Mouse (Mus musculus) spleen, adult 2 months (tissue): Measurements from ENCODE around the gene Wbp11. TPM values are rescaled to one million over a fixed set of nuclear protein-coding genes. Genes with fewer than 3 reads are reported as not detected.

Experiments used
- DNase-seq, 2 experiments: peaks; one replicate each; pipeline versions ENCODE4 v3.0.0 to v3.0.0-alpha.2; 2012 to 2021; ENCODE audit warnings: low spot score in 2 of 2, low read depth in 1 of 2
- H3K27ac ChIP-seq: fragments of 200-500 bp; 2 replicates; pipeline ENCODE4 v1.5.1; 2012; ENCODE audit warnings: low read length, inconsistent platforms; ENCODE audit not compliant: insufficient read depth
- H3K27me3 ChIP-seq: fragments of 200-500 bp; 2 replicates; pipeline ENCODE4 v1.6.1; 2012; ENCODE audit warnings: mild to moderate bottlenecking, moderate library complexity, low read length, inconsistent platforms; ENCODE audit not compliant: control insufficient read depth, insufficient read depth
- H3K36me3 ChIP-seq: fragments of 200-500 bp; 2 replicates; pipeline ENCODE4 v1.6.1; 2012; ENCODE audit warnings: mild to moderate bottlenecking, low read length, inconsistent platforms; ENCODE audit not compliant: control insufficient read depth, insufficient read depth
- H3K4me1 ChIP-seq: fragments of 200-500 bp; 2 replicates; pipeline ENCODE4 v1.6.1; 2011; ENCODE audit warnings: inconsistent platforms; ENCODE audit not compliant: control insufficient read depth, insufficient read depth, insufficient read length
- H3K4me3 ChIP-seq: fragments of 200-500 bp; 2 replicates; pipeline ENCODE4 v1.5.1; 2011; ENCODE audit warnings: mild to moderate bottlenecking, inconsistent platforms; ENCODE audit not compliant: insufficient read depth, insufficient read length; ENCODE audit errors: extremely low read depth
- CTCF ChIP-seq: fragments of 200-500 bp; IDR thresholded peaks from 2 replicates; pipeline ENCODE4 v1.5.1; 2011; ENCODE audit warnings: mild to moderate bottlenecking, inconsistent platforms; ENCODE audit not compliant: insufficient read depth, insufficient read length, insufficient replicate concordance; ENCODE audit errors: extremely low read depth
- POLR2A ChIP-seq: fragments of 200-500 bp; IDR thresholded peaks from 2 replicates; pipeline ENCODE4 v1.6.1; 2011; ENCODE audit warnings: low read depth, low read length, inconsistent platforms
- WGBS: fragments of 180-500 bp; shearing (Covaris S2); methylation state at CpG from one replicate; pipeline ENCODE4 v1.1.7; 2018; 5-methylcytosine and 5-hydroxymethylcytosine counted together
- polyA plus RNA-seq: library from polyadenylated mRNA; depleted of rRNA; stranded (reverse); fragments of >200 nt; gene quantifications from 2 replicates; pipeline ENCODE4 v1.2.3, GENCODE M21; 2012; rRNA removed

The Wbp11 gene
- 33.5 and 39.5 TPM in 2 replicates for polyA plus RNA-seq

- H3K4me3 ChIP-seq, result peak within 1 kb of the TSS; percentile 86
- TF ChIP-seq POLR2A, result peak; percentile 64
- TF ChIP-seq CTCF, result no peak
- DNase-seq, result peak; percentile 91 to 98
- no peaks in the 10 kb centered on the region for H3K27me3 ChIP-seq
- H3K4me1 ChIP-seq, result no peaks in the 10 kb centered on the region; the same call in 1 of the 2 replicates
- WGBS, result under 1% methylated on average over 45 of the region's 45 CpGs
- peaks cover 13% of the 10 kb centered on the region for H3K36me3 ChIP-seq
- peak within 1 kb of the TSS; percentile 69 for H3K27ac ChIP-seq
Measured at GRCm38 (mm10) chr6:136827881-136828561, at the start of gene Wbp11. Gene Wbp11, minus strand, starts transcription at chr6:136828233.

- H3K27ac ChIP-seq, result no peak within 1 kb of the TSS
Measured at GRCm38 (mm10) chr6:136875670-136876069, 47.6 kb upstream of the Wbp11 start, which contains the start of gene Mgp. Gene Mgp, minus strand, starts transcription at chr6:136875823.

GRCm38 (mm10) chr6:136874599-136874998, 46.6 kb upstream of the Wbp11 start:
- no peaks in the 10 kb centered on the region for H3K4me1 ChIP-seq
- TF ChIP-seq CTCF (no peak), POLR2A (no peak)
- H3K27ac ChIP-seq, result no peak overlapping the region
- 36% methylated on average over 8 of the region's 8 CpGs for WGBS
- DNase-seq, result no peak
- H3K4me3 ChIP-seq, result no peak overlapping the region
- H3K36me3 ChIP-seq, result no peaks in the 10 kb centered on the region
- H3K27me3 ChIP-seq, result no peaks in the 10 kb centered on the region

More at GRCm38 (mm10) chr6:136875670-136876069, 47.6 kb upstream of the Wbp11 start, which contains the start of gene Mgp:
- TF ChIP-seq POLR2A, result no peak
- TF ChIP-seq CTCF, result no peak
- no peaks in the 10 kb centered on the region for H3K27me3 ChIP-seq
- H3K36me3 ChIP-seq, result no peaks in the 10 kb centered on the region
- H3K4me3 ChIP-seq, result no peak within 1 kb of the TSS
- no peaks in the 10 kb centered on the region for H3K4me1 ChIP-seq
- 75% methylated on average over 9 of the region's 9 CpGs for WGBS
- no peak for DNase-seq

GRCm38 (mm10) chr6:136868921-136869320, 40.9 kb upstream of the Wbp11 start:
- H3K27me3 ChIP-seq, result no peaks in the 10 kb centered on the region
- 82% methylated on average over 5 of the region's 5 CpGs for WGBS
- H3K4me3 ChIP-seq, result no peak overlapping the region
- no peaks in the 10 kb centered on the region for H3K36me3 ChIP-seq
- no peak overlapping the region for H3K27ac ChIP-seq
- no peaks in the 10 kb centered on the region for H3K4me1 ChIP-seq
- TF ChIP-seq CTCF, result no peak
- no peak for TF ChIP-seq POLR2A
- no peak for DNase-seq

- TF ChIP-seq POLR2A (no peak), CTCF (no peak)
- no peak for DNase-seq
- WGBS, result 92% methylated on average over 4 of the region's 4 CpGs
- Histone ChIP-seq H3K4me3 (no peak overlapping the region), H3K4me1 (no peaks in the 10 kb centered on the region), H3K27me3 (no peaks in the 10 kb centered on the region), H3K36me3 (no peaks in the 10 kb centered on the region), H3K27ac (no peak overlapping the region)
Measured at GRCm38 (mm10) chr6:136866150-136866549, 38.1 kb upstream of the Wbp11 start.

- Histone ChIP-seq H3K4me1 (no peaks in the 10 kb centered on the region), H3K27ac (no peak overlapping the region), H3K36me3 (no peaks in the 10 kb centered on the region), H3K27me3 (no peaks in the 10 kb centered on the region), H3K4me3 (no peak overlapping the region)
- DNase-seq, result no peak
- TF ChIP-seq CTCF (no peak), POLR2A (no peak)
- 85% methylated on average over 5 of the region's 5 CpGs for WGBS
Measured at GRCm38 (mm10) chr6:136865360-136865759, 37.3 kb upstream of the Wbp11 start.

- no peaks in the 10 kb centered on the region for H3K36me3 ChIP-seq
- no peak overlapping the region for H3K4me3 ChIP-seq
- H3K27me3 ChIP-seq, result no peaks in the 10 kb centered on the region
- WGBS, result 51% methylated on average over 9 of the region's 9 CpGs
- TF ChIP-seq CTCF (no peak), POLR2A (no peak)
- H3K27ac ChIP-seq, result no peak overlapping the region
- no peak for DNase-seq
- H3K4me1 ChIP-seq, result peaks cover 11% of the 10 kb centered on the region; the same call in 1 of the 2 replicates
Measured at GRCm38 (mm10) chr6:136861020-136861419, 33.0 kb upstream of the Wbp11 start.
